Mouse (Mus musculus) left cerebral cortex, adult 9 months (tissue): ENCODE results near the gene Dpy30.

Experiments used
- DNase-seq, 2 experiments: peaks; one replicate each; pipeline ENCODE4 v3.0.0; 2022; ENCODE audit warnings: low spot score in 2 of 2

Gene Dpy30

GRCm38 (mm10) chr17:74294426-74295025 is 29.2 kb downstream of the Dpy30 start:
- DNase-seq, result peak; percentile 26 to 67

- peak in 1 of 2 experiments; percentile 20 for DNase-seq
Measured at GRCm38 (mm10) chr17:74293687-74294425, 29.9 kb downstream of the Dpy30 start.

DNA sequence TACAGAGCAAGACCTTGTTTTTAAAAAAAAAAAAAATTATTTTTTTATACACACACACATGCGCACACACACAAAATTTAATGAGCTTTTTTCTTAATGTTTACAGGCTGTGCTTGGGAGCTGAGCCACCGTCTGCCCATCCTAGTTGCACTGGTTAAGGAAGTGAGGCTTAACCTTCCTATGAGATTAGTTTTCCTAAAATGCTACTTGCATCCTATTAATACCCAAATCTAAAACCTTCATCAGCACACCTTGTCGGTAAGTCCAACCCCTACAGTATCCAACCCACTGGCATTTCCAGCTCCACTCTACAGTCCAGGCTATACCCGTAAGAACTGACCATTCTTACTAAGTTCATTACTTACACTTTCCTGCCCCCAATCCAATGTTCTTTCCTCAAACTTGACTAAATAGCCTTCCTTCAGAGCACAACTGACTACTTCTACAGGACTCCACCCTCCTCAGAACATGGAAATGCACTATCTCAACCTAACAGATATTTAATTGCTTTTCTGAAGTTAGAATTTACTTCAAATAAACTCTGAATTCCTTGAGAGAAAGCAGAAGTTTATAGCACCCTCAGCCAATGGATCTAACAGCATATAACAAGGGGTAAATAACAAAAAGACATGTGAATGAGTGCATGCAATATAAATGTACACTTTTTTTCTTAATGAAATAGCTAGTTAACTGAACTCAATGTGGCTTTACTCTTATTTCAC is 31.9 kb downstream of the Dpy30 start:
- DNase-seq, result no peak

DNA sequence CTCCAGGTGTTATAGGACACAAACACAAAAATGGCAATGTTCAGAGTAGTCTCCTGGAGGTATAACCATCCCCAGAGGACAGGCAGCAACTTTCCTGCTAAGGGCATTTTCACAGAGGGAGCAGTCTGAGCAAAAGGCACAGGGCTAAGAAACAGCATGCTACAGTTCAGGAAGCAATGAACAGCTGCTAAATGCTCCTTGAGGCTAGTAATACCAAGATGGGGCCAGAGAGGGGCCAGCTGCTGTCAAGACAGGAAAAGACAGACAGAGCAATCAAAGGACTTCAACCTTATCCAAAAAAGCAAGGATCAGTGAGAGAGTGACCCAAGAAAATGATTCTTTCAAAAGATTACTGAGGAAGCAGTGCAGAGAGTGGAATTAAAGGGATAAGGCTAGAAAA is 32.9 kb downstream of the Dpy30 start:
- DNase-seq, result no peak

- DNase-seq, result no peak
Measured at GRCm38 (mm10) chr17:74290198-74290597, 33.5 kb downstream of the Dpy30 start.

- no peak for DNase-seq
Measured at GRCm38 (mm10) chr17:74288626-74289025, 35.1 kb downstream of the Dpy30 start.

GRCm38 (mm10) chr17:74286140-74286730 is 37.5 kb downstream of the Dpy30 start:
- DNase-seq, result no peak

- no peak for DNase-seq
Measured at GRCm38 (mm10) chr17:74285730-74286129, 38.0 kb downstream of the Dpy30 start.

- peak in 1 of 2 experiments; percentile 20 for DNase-seq
Measured at GRCm38 (mm10) chr17:74284397-74285115, 39.2 kb downstream of the Dpy30 start.

DNA sequence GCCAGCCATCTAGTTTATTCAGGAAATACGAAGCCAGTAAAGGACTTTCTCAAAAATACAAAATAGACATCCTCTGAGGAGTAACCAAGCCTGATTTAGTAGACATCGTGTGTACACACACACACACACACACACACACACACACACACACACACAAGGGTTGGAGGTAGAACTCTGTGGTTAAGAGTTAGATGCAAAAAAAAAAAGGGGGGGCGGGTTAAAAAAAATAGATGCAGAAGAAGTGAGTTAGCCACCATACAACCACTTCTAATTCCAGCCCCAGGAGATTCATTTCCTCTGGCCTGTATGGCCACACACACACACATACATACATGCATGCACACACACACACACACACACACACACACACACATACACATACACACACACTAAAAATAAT is 41.7 kb downstream of the Dpy30 start:
- DNase-seq, result no peak

DNA sequence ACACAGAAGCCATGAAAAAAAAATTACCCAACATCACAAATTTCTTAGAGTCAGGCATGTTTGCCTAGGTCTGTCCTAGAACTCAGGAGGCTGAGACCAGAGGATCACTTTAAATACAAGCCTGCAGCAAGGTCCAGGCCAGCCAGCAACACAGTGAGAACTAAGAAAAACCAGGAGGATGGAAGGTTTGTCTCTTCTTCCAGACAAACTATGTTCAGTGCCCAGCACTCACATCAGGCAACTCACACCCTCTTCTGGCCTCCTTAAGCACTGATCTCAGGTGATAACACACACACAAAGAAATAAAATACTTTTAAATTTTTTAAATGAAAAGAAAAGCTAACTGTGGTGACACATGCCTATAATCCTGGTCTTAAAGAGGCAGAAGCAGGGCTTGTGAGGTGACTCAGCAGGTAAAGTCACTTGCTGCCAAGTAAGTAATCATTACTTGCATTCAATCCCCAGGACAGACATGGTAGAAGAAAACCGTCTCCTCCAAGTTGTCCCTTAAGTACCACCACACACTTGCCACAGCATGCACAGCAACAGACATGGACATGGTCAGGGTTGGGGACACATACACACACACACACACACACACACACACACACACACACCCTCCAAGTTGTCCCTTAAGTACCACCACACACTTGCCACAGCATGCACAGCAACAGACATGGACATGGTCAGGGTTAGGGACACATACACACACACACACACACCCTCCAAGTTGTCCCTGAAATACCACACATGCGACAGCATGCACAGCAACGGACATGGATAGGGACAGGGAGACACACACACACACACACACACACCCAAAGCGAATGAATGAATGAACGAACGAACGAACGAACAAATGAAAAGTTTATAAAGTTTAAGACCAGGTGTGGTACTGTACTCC is 44.5 kb downstream of the Dpy30 start:
- DNase-seq, result no peak

DNA sequence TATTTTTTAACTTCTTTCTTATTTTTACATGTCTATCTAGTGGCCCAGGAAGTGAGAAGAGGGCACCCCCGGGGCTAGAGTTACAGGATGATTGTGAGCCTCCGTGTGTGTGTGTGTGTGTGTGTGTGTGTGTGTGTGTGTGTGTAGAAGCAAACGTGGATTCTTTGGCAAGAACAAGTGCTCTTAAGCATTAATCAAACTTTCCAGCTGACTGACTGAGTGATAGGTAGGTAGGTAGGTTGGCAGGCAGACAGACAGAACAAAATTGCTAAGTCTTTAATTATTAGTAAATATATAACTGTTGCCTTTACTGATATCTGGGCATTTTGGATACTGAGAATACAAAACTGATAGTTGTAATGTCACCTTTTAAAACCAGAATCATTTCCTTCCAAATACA is 49.3 kb downstream of the Dpy30 start:
- DNase-seq, result no peak

- DNase-seq, result no peak
Measured at GRCm38 (mm10) chr17:74272683-74273205, 51.0 kb downstream of the Dpy30 start.

DNA sequence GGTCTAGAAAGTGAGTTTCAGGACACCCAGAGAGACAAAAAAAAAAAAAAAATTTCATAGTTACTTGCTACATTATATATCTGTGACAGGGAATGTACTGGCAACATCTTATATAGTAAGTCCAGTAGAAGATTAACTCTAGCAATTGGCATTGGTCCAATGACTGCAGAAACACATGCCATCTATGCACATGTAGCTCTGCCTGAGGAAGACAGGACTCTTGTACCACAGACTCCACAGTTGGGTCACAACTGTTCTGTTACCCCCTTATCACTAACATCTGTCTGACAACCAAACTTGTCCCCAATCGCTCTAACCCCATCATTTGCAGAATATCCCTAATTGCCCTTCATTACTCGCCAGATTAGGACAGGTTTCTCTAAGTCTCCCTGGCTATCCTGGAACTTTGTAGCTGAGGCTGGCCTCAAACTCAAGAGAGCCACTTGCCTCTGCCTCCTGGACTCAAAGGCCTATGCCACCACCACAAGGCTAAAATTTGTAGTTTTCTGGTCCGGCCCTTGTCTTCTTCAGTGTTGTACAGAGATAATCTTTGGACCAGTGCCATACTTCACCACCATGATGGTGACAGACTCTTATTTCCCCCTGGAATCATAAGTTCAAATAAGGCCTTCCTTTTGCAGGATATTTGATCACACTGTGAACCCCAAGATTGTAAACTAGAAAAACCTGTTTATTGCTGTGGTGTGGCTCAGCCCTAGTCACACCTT is 52.0 kb downstream of the Dpy30 start:
- no peak for DNase-seq

DNA sequence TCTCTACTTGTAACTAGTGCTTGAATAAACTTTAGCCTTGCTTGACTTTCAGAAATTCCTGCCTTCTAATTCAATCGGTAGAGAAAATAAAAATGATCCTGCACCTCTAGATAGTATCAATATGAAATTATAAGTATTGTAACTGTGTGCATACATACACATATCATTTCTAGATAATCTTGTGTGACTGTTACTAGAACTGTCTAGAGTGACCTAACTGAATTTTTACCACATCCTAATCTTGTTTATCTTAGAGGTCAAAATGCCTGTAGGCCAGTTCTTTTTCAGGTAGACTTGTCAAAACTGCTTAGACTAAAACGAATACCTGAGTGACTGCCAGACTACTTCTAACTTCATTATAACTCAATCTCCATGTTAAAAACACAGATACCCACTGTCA is 53.5 kb downstream of the Dpy30 start:
- no peak for DNase-seq

GRCm38 (mm10) chr17:74267415-74268180 is 56.1 kb downstream of the Dpy30 start:
- DNase-seq, result no peak

- DNase-seq, result no peak
Measured at GRCm38 (mm10) chr17:74265636-74266035, 58.1 kb downstream of the Dpy30 start.

DNA sequence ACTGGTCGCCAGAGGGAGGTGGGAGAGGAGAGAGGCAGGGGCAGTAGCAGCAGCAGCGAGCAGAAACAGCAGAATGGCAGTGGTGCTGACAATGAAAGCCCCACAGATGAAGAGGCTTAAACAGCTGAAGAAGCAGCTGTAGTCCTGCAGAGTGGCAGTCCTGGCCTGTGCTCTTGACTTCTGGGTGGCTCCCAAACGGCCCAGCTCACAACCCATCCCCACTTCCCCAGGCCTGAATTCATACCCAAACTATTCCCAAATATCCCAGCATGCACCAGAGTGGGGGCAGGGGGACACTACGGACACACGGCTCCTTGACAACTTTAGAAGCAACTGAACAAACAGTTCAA is 58.6 kb downstream of the Dpy30 start:
- DNase-seq, result no peak
